Mouse (Mus musculus): ENCODE measurements around the gene BC048403. TPM values are rescaled to one million over a fixed set of nuclear protein-coding genes. Genes with fewer than 3 reads are reported as not detected.

BC048403 gene
- 4.0 and 5.2 TPM in 2 replicates for polyA plus RNA-seq (2012; rRNA removed)

GRCm38 (mm10) chr10:121739548-121740505, at the start of gene BC048403:
Gene BC048403, plus strand, starts transcription at chr10:121739937.
- under 1% methylated on average over 68 of the region's 68 CpGs for WGBS
- peak; percentile 54 for DNase-seq (ENCODE audit: low read depth, low spot score)

- DNase-seq (ENCODE audit: low read depth, low spot score) = peak; percentile 11
- whole genome bisulfite sequencing = 29% methylated on average over 18 of the region's 18 CpGs
Measured at GRCm38 (mm10) chr10:121692944-121693579, 46.7 kb upstream of the BC048403 start.

GRCm38 (mm10) chr10:121694567-121694966, 45.2 kb upstream of the BC048403 start:
- no peak for DNase-seq (ENCODE audit: low read depth, low spot score)
- WGBS = 90% methylated on average over 11 of the region's 11 CpGs

GRCm38 (mm10) chr10:121701296-121702248, 38.2 kb upstream of the BC048403 start:
- DNase-seq (ENCODE audit: low read depth, low spot score) = peak; percentile 35
- WGBS = 28% methylated on average over 11 of the region's 11 CpGs

GRCm38 (mm10) chr10:121703619-121704018, 36.1 kb upstream of the BC048403 start:
- DNase-seq (ENCODE audit: low read depth, low spot score) = no peak
- 67% methylated on average over 6 of the region's 6 CpGs for WGBS

- no peak for DNase-seq (ENCODE audit: low read depth, low spot score)
- 84% methylated on average over 6 of the region's 6 CpGs for WGBS
Measured at GRCm38 (mm10) chr10:121704871-121705270, 34.9 kb upstream of the BC048403 start.

GRCm38 (mm10) chr10:121705399-121706163, 34.2 kb upstream of the BC048403 start:
- DNase-seq (ENCODE audit: low read depth, low spot score) = no peak
- 78% methylated on average over 15 of the region's 15 CpGs for WGBS

GRCm38 (mm10) chr10:121716862-121717261, 22.9 kb upstream of the BC048403 start:
- DNase-seq (ENCODE audit: low read depth, low spot score) = no peak

- WGBS = 91% methylated on average over 18 of the region's 18 CpGs
- DNase-seq (ENCODE audit: low read depth, low spot score) = no peak
Measured at GRCm38 (mm10) chr10:121718896-121719585, 20.7 kb upstream of the BC048403 start.

GRCm38 (mm10) chr10:121720701-121721100, 19.0 kb upstream of the BC048403 start:
- WGBS = 97% methylated on average over 13 of the region's 13 CpGs
- DNase-seq (ENCODE audit: low read depth, low spot score) = no peak

GRCm38 (mm10) chr10:121726505-121726904, 13.2 kb upstream of the BC048403 start:
- 80% methylated on average over 4 of the region's 4 CpGs for WGBS

GRCm38 (mm10) chr10:121727151-121727550, 12.6 kb upstream of the BC048403 start:
- no peak for DNase-seq (ENCODE audit: low read depth, low spot score)
- 65% methylated on average over 4 of the region's 4 CpGs for WGBS

More at GRCm38 (mm10) chr10:121726505-121726904, 13.2 kb upstream of the BC048403 start:
- DNase-seq (ENCODE audit: low read depth, low spot score) = no peak

- 95% methylated on average over 4 of the region's 4 CpGs for WGBS
- no peak for DNase-seq (ENCODE audit: low read depth, low spot score)
Measured at GRCm38 (mm10) chr10:121728226-121728625, 11.5 kb upstream of the BC048403 start.

GRCm38 (mm10) chr10:121731048-121731725, 8.6 kb upstream of the BC048403 start:
- 89% methylated on average over 8 of the region's 8 CpGs for WGBS
- no peak for DNase-seq (ENCODE audit: low read depth, low spot score)

GRCm38 (mm10) chr10:121732542-121732941, 7.2 kb upstream of the BC048403 start:
- WGBS = 93% methylated on average over 9 of the region's 9 CpGs
- DNase-seq (ENCODE audit: low read depth, low spot score) = no peak

GRCm38 (mm10) chr10:121737256-121737655, 2.5 kb upstream of the BC048403 start:
- DNase-seq (ENCODE audit: low read depth, low spot score) = no peak
- WGBS = 90% methylated on average over 3 of the region's 3 CpGs

GRCm38 (mm10) chr10:121742336-121742735, 2.6 kb downstream of the BC048403 start:
- 33% methylated on average over 4 of the region's 4 CpGs for WGBS
- no peak for DNase-seq (ENCODE audit: low read depth, low spot score)

GRCm38 (mm10) chr10:121750175-121750574, 10.4 kb downstream of the BC048403 start:
- no peak for DNase-seq (ENCODE audit: low read depth, low spot score)
- WGBS = 97% methylated on average over 12 of the region's 12 CpGs

All from large intestine, adult 2 months (tissue).